Mouse (Mus musculus) thymus, adult 2 months (tissue): Measurements from ENCODE around the gene Fndc10.

ENCODE experiments used
- CTCF ChIP-seq: fragments of 200-500 bp; IDR thresholded peaks from 2 replicates; pipeline ENCODE4 v1.5.1; 2012; ENCODE audit warnings: mild to moderate bottlenecking, control low read depth, low read length, moderate library complexity, borderline replicate concordance; ENCODE audit not compliant: control insufficient read depth, poor library complexity, insufficient read depth; ENCODE audit errors: extremely low read depth
- POLR2A ChIP-seq: fragments of 200-500 bp; IDR thresholded peaks from 2 replicates; pipeline ENCODE4 v1.6.1; 2012; ENCODE audit warnings: mild to moderate bottlenecking, low read length, control low read depth, moderate library complexity; ENCODE audit not compliant: control insufficient read depth, poor library complexity, insufficient read depth; ENCODE audit errors: extremely low read depth

- TF ChIP-seq CTCF, result no peak
- TF ChIP-seq POLR2A, result no peak
These were observed 42.3 kb downstream of the Fndc10 start for GRCm38 (mm10) chr4:155736421-155736820.
